Mouse (Mus musculus): ENCODE measurements around the gene Fpgs. TPM values are rescaled to one million over a fixed set of nuclear protein-coding genes. Genes with fewer than 3 reads are reported as not detected.

The Fpgs gene
- polyA plus RNA-seq, 1 experiment: 26.7 TPM

GRCm38 (mm10) chr2:32720053-32720452 is 16.1 kb upstream of the Fpgs start:
- H3K79me2 ChIP-seq (ENCODE audit: control insufficient read depth, insufficient read depth): no peaks in the 10 kb centered on the region
- TF ChIP-seq CEBPB (IDR thresholded peaks at IDR 0.05; ENCODE audit: low read depth): no peak
- TF ChIP-seq MYOD1 (IDR thresholded peaks at IDR 0.05; ENCODE audit: control insufficient read depth, insufficient read length, low read depth): no peak
- no peak for TF ChIP-seq USF1 (IDR thresholded peaks at IDR 0.05; ENCODE audit: low read depth)
- no peak for TF ChIP-seq FOSL1 (IDR thresholded peaks at IDR 0.05; ENCODE audit: insufficient read depth, low read length, poor library complexity, severe bottlenecking)
- no peak for TF ChIP-seq MAX (IDR thresholded peaks at IDR 0.05)
- no peak for TF ChIP-seq MYOG (IDR thresholded peaks at IDR 0.05; ENCODE audit: control insufficient read depth, extremely low read depth, insufficient read length)
- no peak for TF ChIP-seq CTCF (IDR thresholded peaks at IDR 0.05; ENCODE audit: control insufficient read depth, insufficient read depth, insufficient read length)
- H3K36me3 ChIP-seq (ENCODE audit: control insufficient read depth, insufficient read depth): no peaks in the 10 kb centered on the region
- H3K4me3 ChIP-seq (ENCODE audit: insufficient read depth, poor library complexity, severe bottlenecking): no peak overlapping the region
- H3ac ChIP-seq (ENCODE audit: control insufficient read depth, insufficient read length, low read depth): no peak overlapping the region
- no peaks in the 10 kb centered on the region for H3K79me3 ChIP-seq (ENCODE audit: low read depth)
- no peaks in the 10 kb centered on the region for H3K27me3 ChIP-seq (ENCODE audit: control insufficient read depth, insufficient read depth, insufficient read length)

GRCm38 (mm10) chr2:32718761-32719160 is 14.8 kb upstream of the Fpgs start:
- H3ac ChIP-seq (ENCODE audit: control insufficient read depth, insufficient read length, low read depth): no peak overlapping the region
- no peaks in the 10 kb centered on the region for H3K79me3 ChIP-seq (ENCODE audit: low read depth)
- TF ChIP-seq FOSL1 (IDR thresholded peaks at IDR 0.05; ENCODE audit: insufficient read depth, low read length, poor library complexity, severe bottlenecking): no peak
- TF ChIP-seq USF1 (IDR thresholded peaks at IDR 0.05; ENCODE audit: low read depth): no peak
- no peak for TF ChIP-seq CTCF (IDR thresholded peaks at IDR 0.05; ENCODE audit: control insufficient read depth, insufficient read depth, insufficient read length)
- no peak for TF ChIP-seq MYOD1 (IDR thresholded peaks at IDR 0.05; ENCODE audit: control insufficient read depth, insufficient read length, low read depth)
- no peak for TF ChIP-seq MYOG (IDR thresholded peaks at IDR 0.05; ENCODE audit: control insufficient read depth, extremely low read depth, insufficient read length)
- TF ChIP-seq CEBPB (IDR thresholded peaks at IDR 0.05; ENCODE audit: low read depth): no peak
- no peak for TF ChIP-seq MAX (IDR thresholded peaks at IDR 0.05)
- H3K36me3 ChIP-seq (ENCODE audit: control insufficient read depth, insufficient read depth): no peaks in the 10 kb centered on the region
- H3K4me3 ChIP-seq (ENCODE audit: insufficient read depth, poor library complexity, severe bottlenecking): no peak overlapping the region
- no peaks in the 10 kb centered on the region for H3K79me2 ChIP-seq (ENCODE audit: control insufficient read depth, insufficient read depth)
- H3K27me3 ChIP-seq (ENCODE audit: control insufficient read depth, insufficient read depth, insufficient read length): no peaks in the 10 kb centered on the region

- no peaks in the 10 kb centered on the region for H3K27me3 ChIP-seq (ENCODE audit: control insufficient read depth, insufficient read depth, insufficient read length)
- TF ChIP-seq MYOG (IDR thresholded peaks at IDR 0.05; ENCODE audit: control insufficient read depth, extremely low read depth, insufficient read length) (no peak), USF1 (IDR thresholded peaks at IDR 0.05; ENCODE audit: low read depth) (peak; percentile 86), FOSL1 (IDR thresholded peaks at IDR 0.05; ENCODE audit: insufficient read depth, low read length, poor library complexity, severe bottlenecking) (peak; percentile 70), CEBPB (IDR thresholded peaks at IDR 0.05; ENCODE audit: low read depth) (peak; percentile 74), MYOD1 (IDR thresholded peaks at IDR 0.05; ENCODE audit: control insufficient read depth, insufficient read length, low read depth) (peak; percentile 87), MAX (IDR thresholded peaks at IDR 0.05) (peak; percentile 84), CTCF (IDR thresholded peaks at IDR 0.05; ENCODE audit: control insufficient read depth, insufficient read depth, insufficient read length) (no peak)
- H3K79me3 ChIP-seq (ENCODE audit: low read depth): peaks cover 23% of the 10 kb centered on the region
- peaks cover 17% of the 10 kb centered on the region for H3K36me3 ChIP-seq (ENCODE audit: control insufficient read depth, insufficient read depth)
- no peak overlapping the region for H3ac ChIP-seq (ENCODE audit: control insufficient read depth, insufficient read length, low read depth)
- H3K79me2 ChIP-seq (ENCODE audit: control insufficient read depth, insufficient read depth): peaks cover 27% of the 10 kb centered on the region
- H3K4me3 ChIP-seq (ENCODE audit: insufficient read depth, poor library complexity, severe bottlenecking): no peak overlapping the region
These were observed 11.1 kb upstream of the Fpgs start for GRCm38 (mm10) chr2:32714987-32715425.

- H3K27me3 ChIP-seq (ENCODE audit: control insufficient read depth, insufficient read depth, insufficient read length): no peaks in the 10 kb centered on the region
- H3ac ChIP-seq (ENCODE audit: control insufficient read depth, insufficient read length, low read depth): no peak overlapping the region
- TF ChIP-seq MYOG (IDR thresholded peaks at IDR 0.05; ENCODE audit: control insufficient read depth, extremely low read depth, insufficient read length): no peak
- TF ChIP-seq FOSL1 (IDR thresholded peaks at IDR 0.05; ENCODE audit: insufficient read depth, low read length, poor library complexity, severe bottlenecking): no peak
- TF ChIP-seq CTCF (IDR thresholded peaks at IDR 0.05; ENCODE audit: control insufficient read depth, insufficient read depth, insufficient read length): no peak
- no peak for TF ChIP-seq CEBPB (IDR thresholded peaks at IDR 0.05; ENCODE audit: low read depth)
- no peak for TF ChIP-seq USF1 (IDR thresholded peaks at IDR 0.05; ENCODE audit: low read depth)
- TF ChIP-seq MAX (IDR thresholded peaks at IDR 0.05): no peak
- TF ChIP-seq MYOD1 (IDR thresholded peaks at IDR 0.05; ENCODE audit: control insufficient read depth, insufficient read length, low read depth): no peak
- peaks cover 33% of the 10 kb centered on the region for H3K79me2 ChIP-seq (ENCODE audit: control insufficient read depth, insufficient read depth)
- H3K36me3 ChIP-seq (ENCODE audit: control insufficient read depth, insufficient read depth): peaks cover 24% of the 10 kb centered on the region
- H3K4me3 ChIP-seq (ENCODE audit: insufficient read depth, poor library complexity, severe bottlenecking): no peak overlapping the region
- H3K79me3 ChIP-seq (ENCODE audit: low read depth): peaks cover 29% of the 10 kb centered on the region
These were observed 10.4 kb upstream of the Fpgs start for GRCm38 (mm10) chr2:32714117-32714986.

- TF ChIP-seq FOSL1 (IDR thresholded peaks at IDR 0.05; ENCODE audit: insufficient read depth, low read length, poor library complexity, severe bottlenecking) (no peak), CTCF (IDR thresholded peaks at IDR 0.05; ENCODE audit: control insufficient read depth, insufficient read depth, insufficient read length) (peak; percentile 99)
- peaks cover 36% of the 10 kb centered on the region for H3K36me3 ChIP-seq (ENCODE audit: control insufficient read depth, insufficient read depth)
- peak within 1 kb of the TSS; percentile 96 for H3K4me3 ChIP-seq (ENCODE audit: insufficient read depth, poor library complexity, severe bottlenecking)
- H3K79me2 ChIP-seq (ENCODE audit: control insufficient read depth, insufficient read depth): peaks cover 45% of the 10 kb centered on the region
- peak within 1 kb of the TSS; percentile 93 for H3ac ChIP-seq (ENCODE audit: control insufficient read depth, insufficient read length, low read depth)
- H3K79me3 ChIP-seq (ENCODE audit: low read depth): peaks cover 35% of the 10 kb centered on the region
- H3K27me3 ChIP-seq (ENCODE audit: control insufficient read depth, insufficient read depth, insufficient read length): no peaks in the 10 kb centered on the region
These were observed 9.2 kb upstream of the Fpgs start, which contains the start of gene Cdk9 for GRCm38 (mm10) chr2:32712934-32713817. Cdk9 (minus strand) TSS chr2:32713076.
